Mouse (Mus musculus) thymus, adult 2 months (tissue): Measurements from ENCODE around the gene Ammecr1.

Source experiments
- CTCF ChIP-seq: fragments of 200-500 bp; IDR thresholded peaks from 2 replicates; pipeline ENCODE4 v1.5.1; 2012; ENCODE audit warnings: mild to moderate bottlenecking, control low read depth, low read length, moderate library complexity, borderline replicate concordance; ENCODE audit not compliant: control insufficient read depth, poor library complexity, insufficient read depth; ENCODE audit errors: extremely low read depth
- POLR2A ChIP-seq: fragments of 200-500 bp; IDR thresholded peaks from 2 replicates; pipeline ENCODE4 v1.6.1; 2012; ENCODE audit warnings: mild to moderate bottlenecking, low read length, control low read depth, moderate library complexity; ENCODE audit not compliant: control insufficient read depth, poor library complexity, insufficient read depth; ENCODE audit errors: extremely low read depth

DNA sequence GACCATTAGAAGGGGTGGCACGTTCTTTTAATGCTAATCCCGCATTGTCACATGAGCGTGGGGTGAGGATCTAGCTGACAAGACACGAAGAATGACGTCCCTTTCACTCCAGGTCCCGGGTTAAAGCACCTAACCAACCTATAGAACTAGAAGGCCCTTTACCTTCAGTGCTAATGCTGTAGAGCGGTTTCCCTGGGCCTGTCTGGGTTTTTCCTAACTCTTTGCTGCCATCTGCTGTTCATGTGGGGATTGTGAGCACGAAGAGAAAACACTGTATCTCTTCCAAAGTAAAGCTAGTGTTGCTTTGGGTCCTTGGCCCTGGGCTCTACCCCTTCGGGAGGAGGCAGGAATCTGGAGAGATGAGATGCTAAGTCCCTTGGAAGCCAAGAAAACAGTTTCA, 158.1 kb downstream of the Ammecr1 start:
- TF ChIP-seq CTCF (no peak), POLR2A (no peak)
